Mouse (Mus musculus) testis, adult 10 weeks (tissue): ENCODE results near the gene Pus3. TPM values are rescaled to one million over a fixed set of nuclear protein-coding genes. Genes with fewer than 3 reads are reported as not detected.

Experiments used
- polyA plus RNA-seq: library from polyadenylated mRNA; stranded (reverse); fragments of 350-450 nt; fragmentation: Illumina TruSeq; extraction: RNeasy Lipid Tissue Mini Kit (QIAGEN cat#74804); gene quantifications from one replicate; pipeline ENCODE4 v1.2.3, GENCODE M21; 2014; ENCODE audit warnings: low read depth, low replicate concordance

Gene Pus3
- 18.3 TPM for polyA plus RNA-seq

GRCm38 (mm10) chr9:35558257-35559008 lies at the start of gene Pus3, which contains the start of gene Ddx25:
Gene Pus3, plus strand, starts transcription at chr9:35558595.
Gene Ddx25, minus strand, starts transcription at chr9:35558528.

GRCm38 (mm10) chr9:35518169-35518568 lies 40.2 kb upstream of the Pus3 start, which contains the start of gene Gm1113:
Gene Gm1113, minus strand, starts transcription at chr9:35518269.

GRCm38 (mm10) chr9:35569571-35570534 lies 11.5 kb downstream of the Pus3 start, which contains the start of the genes Pate2 and Hyls1:
Gene Pate2, plus strand, starts transcription at chr9:35570284.
Gene Hyls1, minus strand, starts transcription at chr9:35570398.

GRCm38 (mm10) chr9:35611841-35612240 lies 53.4 kb downstream of the Pus3 start, which contains the start of gene Pate4:
Gene Pate4, minus strand, starts transcription at chr9:35611941.

Other genes starting within 250 kb of the Pus3 start
- 2.9 TPM for gene Cdon, start 137.5 kb upstream of the Pus3 start, polyA plus RNA-seq
- gene Gm1113, start 40.3 kb upstream of the Pus3 start, polyA plus RNA-seq, result not detected
- 147 TPM for gene Ddx25, start 67 bp upstream of the Pus3 start, polyA plus RNA-seq
- 5.9 TPM for gene Pate2, start 11.7 kb downstream of the Pus3 start, polyA plus RNA-seq
- gene Hyls1, start 11.8 kb downstream of the Pus3 start, polyA plus RNA-seq, result 221 TPM
- not detected for gene Pate4, start 53.3 kb downstream of the Pus3 start, polyA plus RNA-seq
- 0.52 TPM for gene Pate3, start 89.6 kb downstream of the Pus3 start, polyA plus RNA-seq
- 0.63 TPM for gene Pate1, start 128.8 kb downstream of the Pus3 start, polyA plus RNA-seq
- gene Gm17677, start 182.5 kb downstream of the Pus3 start, polyA plus RNA-seq, result not detected
- not detected for gene Gm17727, start 219.5 kb downstream of the Pus3 start, polyA plus RNA-seq
- 3.0 TPM for gene Gm27235, start 231.5 kb downstream of the Pus3 start, polyA plus RNA-seq
- 1.7 TPM for gene D730048I06Rik, start 231.5 kb downstream of the Pus3 start, polyA plus RNA-seq